Mouse (Mus musculus) cerebellum, adult 9-11 months (tissue): ENCODE measurements around the gene Gm10320.

Experiments used
- DNase-seq: peaks from one replicate; pipeline ENCODE4 v3.0.0; 2022

The Gm10320 gene

GRCm38 (mm10) chr13:98491909-98492308 lies at the start of gene Gm10320:
Gene Gm10320, minus strand, starts transcription at chr13:98492001.
- no peak for DNase-seq

- no peak for DNase-seq
These were observed 49.8 kb upstream of the Gm10320 start for GRCm38 (mm10) chr13:98541601-98542000.

DNA sequence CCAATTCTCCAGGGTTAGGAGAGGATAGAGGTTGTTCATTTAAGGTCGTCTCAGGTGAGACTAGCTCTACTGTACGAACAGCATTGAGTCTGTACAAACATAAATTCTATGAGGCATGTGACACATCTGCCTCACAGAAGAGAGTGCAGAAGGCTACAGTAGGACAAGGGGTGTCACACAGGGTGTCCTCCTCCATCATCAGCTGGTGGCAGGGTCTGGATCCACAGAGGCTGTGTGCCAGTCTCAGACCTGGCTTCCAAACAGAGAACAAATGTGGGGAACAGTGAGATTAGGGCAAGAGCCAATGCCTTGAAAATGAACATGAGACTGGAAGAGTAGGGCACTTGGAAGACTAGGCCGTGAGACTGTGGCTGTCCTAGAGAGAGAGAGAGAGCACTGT lies 48.4 kb upstream of the Gm10320 start:
- DNase-seq, result no peak

DNA sequence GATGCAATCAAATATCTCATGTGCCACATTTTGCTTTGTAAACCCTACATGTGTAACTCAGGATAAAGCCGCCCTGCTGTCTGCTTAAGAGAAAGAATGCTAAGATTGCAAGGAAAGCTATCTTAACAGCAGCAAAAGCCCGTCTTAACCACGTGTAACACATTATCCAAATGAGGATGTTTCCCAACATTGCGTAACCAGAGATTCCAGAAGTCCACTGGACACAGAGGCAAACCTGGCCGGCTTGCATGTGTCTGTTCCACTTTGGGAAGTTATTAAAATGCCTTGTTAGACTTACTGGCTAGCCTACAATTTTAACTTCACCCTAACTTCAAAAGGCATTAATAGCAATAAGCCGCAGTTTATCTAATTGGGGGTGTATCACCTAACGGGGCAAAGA lies 47.5 kb upstream of the Gm10320 start:
- DNase-seq, result no peak

- DNase-seq, result peak; percentile 18
These were observed 46.8 kb upstream of the Gm10320 start for GRCm38 (mm10) chr13:98538587-98538986.

GRCm38 (mm10) chr13:98534913-98535262 lies 43.1 kb upstream of the Gm10320 start:
- DNase-seq, result no peak

- DNase-seq, result no peak
These were observed 42.5 kb upstream of the Gm10320 start for GRCm38 (mm10) chr13:98534190-98534912.

- DNase-seq, result no peak
These were observed 41.6 kb upstream of the Gm10320 start for GRCm38 (mm10) chr13:98533415-98533814.

GRCm38 (mm10) chr13:98532699-98533375 lies 41.0 kb upstream of the Gm10320 start:
- no peak for DNase-seq

DNA sequence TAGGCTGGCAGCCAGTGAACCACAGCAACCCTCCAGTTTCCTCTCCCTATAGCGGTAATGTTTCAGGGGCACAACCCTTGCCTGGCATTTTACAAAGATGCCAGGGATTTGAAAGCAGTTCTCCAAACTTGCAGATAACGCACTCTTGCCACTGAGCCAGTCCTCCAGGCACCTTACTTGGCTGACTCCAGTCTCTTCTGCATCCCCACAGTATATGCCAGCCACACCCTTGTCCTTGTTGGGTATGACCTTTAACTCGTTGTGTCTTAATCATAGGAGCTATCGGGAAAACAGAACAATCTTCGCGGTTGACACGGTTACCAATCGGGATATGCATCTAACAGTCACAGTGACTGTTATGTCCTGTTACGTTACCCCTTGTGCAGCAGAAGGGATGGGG lies 40.2 kb upstream of the Gm10320 start:
- DNase-seq, result no peak

DNA sequence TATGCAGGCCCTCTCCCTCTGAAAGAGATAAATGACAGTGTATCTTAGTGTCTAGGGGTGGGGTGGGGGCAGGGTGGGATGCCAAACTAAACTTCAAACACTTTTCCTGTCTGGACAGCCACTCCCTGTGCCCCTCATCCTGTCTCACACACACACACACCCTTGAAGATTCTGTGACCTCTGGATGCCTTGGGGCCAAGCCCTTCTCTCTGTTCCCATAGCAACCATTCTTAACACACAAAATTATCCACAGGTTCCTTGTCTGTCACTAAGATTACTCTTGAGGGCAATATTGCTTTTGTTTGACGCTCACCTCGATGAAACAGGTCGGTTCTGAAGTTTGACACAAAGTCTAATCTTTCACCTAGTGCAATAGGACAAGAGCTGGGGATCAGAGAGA lies 39.5 kb upstream of the Gm10320 start:
- DNase-seq, result no peak

DNA sequence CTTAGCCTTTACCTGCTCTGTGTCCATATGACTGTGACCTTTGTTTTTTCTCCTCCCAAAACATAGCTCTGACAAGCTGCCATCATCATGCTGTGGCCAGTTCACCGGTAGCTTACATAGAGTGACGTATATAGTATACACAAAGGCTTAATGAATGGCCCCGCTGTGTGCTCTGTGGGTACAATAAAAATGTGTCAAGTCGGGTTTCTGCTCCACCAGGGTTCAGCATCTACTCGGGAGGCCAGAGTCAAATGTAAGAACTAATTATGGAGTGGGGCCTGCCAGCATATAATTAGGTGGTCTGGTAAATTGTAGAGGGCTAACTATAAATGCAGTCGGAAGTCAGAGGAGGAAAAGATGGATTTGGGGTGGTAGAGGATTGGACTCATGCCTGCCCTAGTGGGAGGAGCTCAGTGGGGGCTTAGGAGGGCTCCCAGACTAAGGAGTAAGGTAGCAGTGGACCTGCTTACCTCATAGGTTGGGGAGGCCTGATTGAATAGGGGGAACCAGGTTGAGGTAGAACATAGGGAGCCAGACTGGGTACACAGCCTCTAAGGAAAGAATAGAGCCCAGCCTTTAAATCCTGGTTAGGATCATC lies 32.0 kb upstream of the Gm10320 start:
- no peak for DNase-seq

GRCm38 (mm10) chr13:98518341-98518740 lies 26.5 kb upstream of the Gm10320 start:
- DNase-seq, result no peak

- DNase-seq, result no peak
These were observed 25.9 kb upstream of the Gm10320 start for GRCm38 (mm10) chr13:98517666-98518065.

GRCm38 (mm10) chr13:98516985-98517384 lies 25.2 kb upstream of the Gm10320 start:
- no peak for DNase-seq

DNA sequence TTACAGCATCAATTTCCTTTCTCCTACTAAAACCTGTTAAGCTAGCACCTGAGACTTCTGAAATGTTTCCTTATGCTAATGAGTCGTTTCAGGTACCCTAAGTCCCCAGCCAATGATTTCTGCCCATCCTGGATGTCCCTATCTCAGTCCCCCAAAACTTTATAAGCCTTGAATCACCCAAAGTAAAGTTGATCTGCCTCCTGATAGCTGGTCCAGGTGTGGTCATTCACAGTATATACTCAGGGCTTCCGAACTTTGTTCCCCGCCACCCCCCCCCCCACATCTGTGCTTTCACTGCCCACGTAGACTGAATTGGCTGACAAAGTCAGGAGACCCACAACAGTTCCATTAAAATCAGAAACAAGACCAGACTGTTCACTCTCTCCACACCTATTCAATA lies 20.3 kb upstream of the Gm10320 start:
- DNase-seq, result no peak

DNA sequence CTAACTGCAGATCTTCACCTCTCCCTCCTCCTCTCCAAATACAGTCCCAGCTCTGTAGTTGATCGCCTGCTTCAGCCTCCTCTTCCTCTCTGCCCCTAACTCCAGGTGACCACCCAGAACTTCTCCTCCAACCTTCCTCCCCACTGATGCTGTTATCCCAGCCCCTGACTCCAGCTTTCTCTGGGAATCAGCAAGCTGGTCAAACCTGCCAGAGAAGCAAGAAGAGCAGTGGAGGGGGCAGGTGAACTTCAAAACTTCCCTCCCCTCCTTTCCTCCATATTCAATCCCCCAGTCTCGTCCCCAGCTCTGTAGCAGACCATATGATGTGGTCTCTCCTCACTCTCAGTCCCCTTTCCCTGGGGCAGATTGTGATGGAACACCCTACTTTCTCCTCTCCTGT lies 15.9 kb upstream of the Gm10320 start:
- DNase-seq, result no peak

DNA sequence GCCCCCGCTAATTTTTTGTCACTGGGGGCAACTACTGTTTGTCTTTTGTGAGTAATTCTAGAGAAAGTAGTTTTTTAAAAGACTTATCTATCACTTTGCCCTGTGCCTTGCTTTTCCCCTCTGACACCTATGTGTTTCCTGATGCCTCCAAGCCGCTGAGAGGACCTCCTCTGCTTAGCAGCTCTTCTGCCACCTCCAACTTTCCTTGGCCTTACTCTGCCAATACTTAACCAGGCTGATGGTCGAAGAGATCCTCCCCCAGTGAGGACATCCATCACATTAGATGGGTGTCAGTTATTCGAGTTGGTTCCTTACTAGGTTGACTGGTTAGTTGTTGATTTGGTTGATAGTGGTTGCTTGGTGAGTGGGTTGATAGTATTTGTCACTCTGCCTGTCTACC lies 14.7 kb upstream of the Gm10320 start:
- DNase-seq, result no peak

GRCm38 (mm10) chr13:98505989-98506388 lies 14.2 kb upstream of the Gm10320 start:
- no peak for DNase-seq

DNA sequence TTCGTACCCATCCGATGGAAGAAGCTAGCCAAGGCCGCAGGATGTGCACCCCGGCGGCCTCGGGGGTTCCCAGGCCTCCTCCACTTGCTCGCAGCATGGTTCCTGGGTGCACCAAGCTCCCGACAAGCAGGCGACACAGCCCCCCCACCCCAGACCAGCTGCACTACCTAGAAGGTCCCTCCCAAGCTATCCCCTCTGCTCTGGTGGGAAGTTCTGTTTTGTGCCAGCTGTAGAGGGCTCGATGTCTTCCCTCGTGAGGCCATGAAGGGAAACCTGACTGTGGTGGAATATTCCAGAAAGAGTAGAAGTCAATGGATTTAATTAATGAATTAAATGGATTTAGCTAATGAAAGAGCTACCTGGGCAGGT lies 13.7 kb upstream of the Gm10320 start:
- no peak for DNase-seq

- DNase-seq, result no peak
These were observed 13.1 kb upstream of the Gm10320 start for GRCm38 (mm10) chr13:98504661-98505488.

DNA sequence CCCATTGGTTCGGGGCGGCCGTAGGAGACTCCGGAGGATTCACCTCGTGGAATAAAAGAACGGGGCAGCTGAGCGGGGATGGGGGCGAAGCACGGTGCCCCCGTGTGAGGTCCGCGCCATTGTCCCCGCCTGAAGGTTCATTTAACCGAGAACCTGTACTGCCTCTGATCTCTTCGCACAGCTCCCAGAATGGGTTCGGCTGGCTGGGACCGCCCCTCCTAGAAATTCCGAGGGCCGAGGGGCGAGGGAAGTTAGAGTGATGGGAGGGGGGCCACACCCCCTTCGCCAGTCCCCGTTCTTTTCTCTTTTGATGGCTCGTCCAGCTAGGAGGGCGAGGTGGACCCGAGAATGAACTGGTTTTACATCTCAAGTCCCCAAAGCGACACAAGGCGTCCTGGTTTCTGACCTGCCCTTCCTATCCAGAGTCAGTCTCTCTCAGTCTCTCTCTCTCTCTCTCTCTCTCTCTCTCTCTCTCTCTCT lies 12.4 kb upstream of the Gm10320 start:
- DNase-seq, result no peak

DNA sequence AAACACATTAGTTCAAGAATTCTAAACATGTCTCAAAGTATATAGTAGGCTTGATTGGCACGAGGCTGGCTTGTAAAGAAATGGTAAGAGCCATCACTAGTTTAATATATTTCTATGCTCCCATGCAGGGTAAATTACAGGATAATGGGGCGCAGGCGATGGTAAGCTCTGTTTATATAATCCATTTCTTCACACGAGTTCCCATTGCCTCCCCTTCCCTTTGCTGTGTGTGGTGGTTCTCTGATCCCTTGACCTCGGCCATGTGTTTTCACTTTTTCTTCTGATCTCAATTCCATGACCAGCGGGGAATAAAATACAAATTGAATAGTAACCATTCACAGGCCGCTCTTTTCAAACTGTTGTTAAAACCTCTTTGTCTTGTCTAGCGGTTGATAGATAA lies 11.8 kb upstream of the Gm10320 start:
- DNase-seq, result no peak
